Mouse (Mus musculus) C2C12 (cell line): ENCODE results near the gene Chst8. TPM values are rescaled to one million over a fixed set of nuclear protein-coding genes. Genes with fewer than 3 reads are reported as not detected.

Experiments
- H3K27me3 ChIP-seq: one replicate; pipeline ENCODE4 v1.6.1; 2011; ENCODE audit not compliant: control insufficient read depth, insufficient read depth, insufficient read length
- H3K36me3 ChIP-seq: one replicate; pipeline ENCODE4 v1.6.1; 2011; ENCODE audit not compliant: control insufficient read depth, insufficient read depth
- H3K4me3 ChIP-seq: one replicate; pipeline ENCODE4 v1.5.1; 2011; ENCODE audit warnings: mild to moderate bottlenecking, control low read depth; ENCODE audit not compliant: poor library complexity, insufficient read depth, severe bottlenecking
- H3K79me2 ChIP-seq: one replicate; pipeline ENCODE4 v1.6.1; 2011; ENCODE audit not compliant: control insufficient read depth, insufficient read depth
- H3K79me3 ChIP-seq: one replicate; pipeline ENCODE4 v1.6.1; 2011; ENCODE audit warnings: low read depth, control low read depth
- H3ac ChIP-seq: one replicate; pipeline ENCODE3; 2011; ENCODE audit warnings: low read depth; ENCODE audit not compliant: control insufficient read depth, insufficient read length
- CEBPB ChIP-seq: IDR thresholded peaks from one replicate; pipeline ENCODE4 v1.6.1; 2011; ENCODE audit warnings: low read depth, mild to moderate bottlenecking, control low read depth, moderate library complexity
- CTCF ChIP-seq: IDR thresholded peaks from one replicate; pipeline ENCODE4 v1.5.1; 2011; ENCODE audit not compliant: control insufficient read depth, insufficient read depth, insufficient read length
- FOSL1 ChIP-seq: IDR thresholded peaks from one replicate; pipeline ENCODE4 v1.8.0; 2011; ENCODE audit warnings: mild to moderate bottlenecking, low read length; ENCODE audit not compliant: poor library complexity, insufficient read depth, severe bottlenecking
- MAX ChIP-seq: IDR thresholded peaks from one replicate; pipeline ENCODE4 v1.6.1; 2011; ENCODE audit warnings: mild to moderate bottlenecking, control low read depth
- MYOD1 ChIP-seq: IDR thresholded peaks from one replicate; pipeline ENCODE4 v1.6.1; 2011; ENCODE audit warnings: low read depth; ENCODE audit not compliant: control insufficient read depth, insufficient read length
- MYOG ChIP-seq: IDR thresholded peaks from one replicate; pipeline ENCODE4 v1.6.1; 2011; ENCODE audit not compliant: control insufficient read depth, insufficient read length; ENCODE audit errors: extremely low read depth
- USF1 ChIP-seq: IDR thresholded peaks from one replicate; pipeline ENCODE4 v1.6.1; 2011; ENCODE audit warnings: low read depth, mild to moderate bottlenecking, control low read depth, moderate library complexity
- polyA plus RNA-seq: library from polyadenylated mRNA; unstranded; fragments of >200 nt; fragmentation: generic; extraction: Trizol; gene quantifications from one replicate; pipeline ENCODE4 v1.2.1, GENCODE M21; 2012; ENCODE audit warnings: missing spikeins

The Chst8 gene
- polyA plus RNA-seq, 1 experiment: 0.09 TPM

GRCm38 (mm10) chr7:34774020-34774419 lies 38.5 kb downstream of the Chst8 start:
- no peaks in the 10 kb centered on the region for H3K79me3 ChIP-seq
- peaks cover 44% of the 10 kb centered on the region for H3K27me3 ChIP-seq
- no peaks in the 10 kb centered on the region for H3K79me2 ChIP-seq
- H3ac ChIP-seq: no peak overlapping the region
- H3K4me3 ChIP-seq: no peak overlapping the region
- H3K36me3 ChIP-seq: no peaks in the 10 kb centered on the region
- TF ChIP-seq USF1 (no peak), CEBPB (no peak)

- Histone ChIP-seq H3K79me3 (no peaks in the 10 kb centered on the region), H3K36me3 (no peaks in the 10 kb centered on the region), H3K79me2 (no peaks in the 10 kb centered on the region), H3K27me3 (peaks cover 40% of the 10 kb centered on the region), H3ac (no peak overlapping the region), H3K4me3 (no peak overlapping the region)
- no peak for TF ChIP-seq MYOD1
- TF ChIP-seq MYOG: no peak
These were observed 39.2 kb downstream of the Chst8 start for GRCm38 (mm10) chr7:34773309-34773708.

- no peak for TF ChIP-seq CEBPB
- no peak for TF ChIP-seq MYOG
- Histone ChIP-seq H3K36me3 (no peaks in the 10 kb centered on the region), H3K79me2 (no peaks in the 10 kb centered on the region)
These were observed 43.0 kb downstream of the Chst8 start for GRCm38 (mm10) chr7:34769531-34769930.

GRCm38 (mm10) chr7:34764250-34765148 lies 48.0 kb downstream of the Chst8 start:
- Histone ChIP-seq H3K36me3 (no peaks in the 10 kb centered on the region), H3K79me3 (no peaks in the 10 kb centered on the region), H3ac (no peak overlapping the region), H3K4me3 (no peak overlapping the region), H3K27me3 (peaks cover 30% of the 10 kb centered on the region), H3K79me2 (no peaks in the 10 kb centered on the region)
- no peak for TF ChIP-seq USF1
- TF ChIP-seq MAX: no peak
- no peak for TF ChIP-seq FOSL1
- TF ChIP-seq CEBPB: no peak
- no peak for TF ChIP-seq MYOD1
- no peak for TF ChIP-seq CTCF

More at GRCm38 (mm10) chr7:34769531-34769930, 43.0 kb downstream of the Chst8 start:
- H3K79me3 ChIP-seq: no peaks in the 10 kb centered on the region
- H3ac ChIP-seq: no peak overlapping the region
- no peak overlapping the region for H3K4me3 ChIP-seq
- H3K27me3 ChIP-seq: peaks cover 48% of the 10 kb centered on the region

- Histone ChIP-seq H3K79me2 (no peaks in the 10 kb centered on the region), H3K4me3 (no peak overlapping the region), H3K36me3 (no peaks in the 10 kb centered on the region), H3K27me3 (peaks cover 3% of the 10 kb centered on the region), H3K79me3 (no peaks in the 10 kb centered on the region), H3ac (no peak overlapping the region)
- TF ChIP-seq USF1 (no peak), CTCF (no peak), MYOG (no peak), FOSL1 (no peak), CEBPB (no peak), MYOD1 (no peak), MAX (no peak)
These were observed 53.1 kb downstream of the Chst8 start for GRCm38 (mm10) chr7:34759378-34759822.

- Histone ChIP-seq H3K79me2 (no peaks in the 10 kb centered on the region), H3K4me3 (no peak overlapping the region), H3K36me3 (no peaks in the 10 kb centered on the region), H3K79me3 (no peaks in the 10 kb centered on the region), H3K27me3 (no peaks in the 10 kb centered on the region), H3ac (no peak overlapping the region)
- TF ChIP-seq MYOG (no peak), CTCF (no peak), FOSL1 (no peak), MYOD1 (no peak), CEBPB (no peak), MAX (no peak), USF1 (no peak)
These were observed 53.8 kb downstream of the Chst8 start for GRCm38 (mm10) chr7:34758721-34759120.
